Mouse (Mus musculus): ENCODE results near the gene Zfyve28. TPM values are rescaled to one million over a fixed set of nuclear protein-coding genes. Genes with fewer than 3 reads are reported as not detected.

Gene Zfyve28
- total and polyA plus RNA-seq, 2 experiments from 2014 or later: 3.0 to 10.1 TPM

DNA sequence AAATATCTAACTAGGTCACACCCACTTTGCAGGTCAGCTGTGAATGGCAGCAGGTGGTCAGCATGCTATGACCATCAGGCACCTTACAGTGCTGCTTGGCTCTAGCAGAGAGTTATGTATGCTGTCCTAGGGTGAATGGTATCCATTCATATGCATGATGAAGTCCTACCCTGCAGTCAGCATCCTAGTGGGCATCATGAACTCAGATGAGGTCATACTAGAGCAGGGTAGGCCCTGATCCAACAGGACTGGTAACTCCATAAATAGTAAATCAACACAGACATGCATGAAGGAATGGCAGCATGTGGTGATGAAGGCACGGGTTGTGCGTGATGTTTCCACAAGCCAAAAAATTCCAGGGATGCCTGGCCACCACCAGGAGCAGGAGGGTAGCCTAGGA lies 82.5 kb downstream of the Zfyve28 start:
- H3K27ac ChIP-seq: no peak overlapping the region
- no peaks in the 10 kb centered on the region for H3K36me3 ChIP-seq (ENCODE audit: insufficient read depth, low read length)
- H3K27me3 ChIP-seq (ENCODE audit: insufficient read depth, low read length): no peaks in the 10 kb centered on the region
- H3K4me3 ChIP-seq (ENCODE audit: low read length): no peak overlapping the region
- no peak overlapping the region for H3K4me2 ChIP-seq (ENCODE audit: low read depth, low read length)
- 61% methylated on average over 2 of the region's 2 CpGs for WGBS
- TF ChIP-seq CTCF (IDR thresholded peaks at IDR 0.05; ENCODE audit: low read depth): no peak
- H3K4me1 ChIP-seq (ENCODE audit: insufficient read depth, low read length): peaks cover 5% of the 10 kb centered on the region; the same call in 1 of the 2 replicates
- no peak for ATAC-seq
- no peak for DNase-seq (ENCODE audit: low spot score)
- no peak overlapping the region for H3K9ac ChIP-seq (replicated peaks; ENCODE audit: low read length)
- no peaks in the 10 kb centered on the region for H3K9me3 ChIP-seq (ENCODE audit: low read length)

DNA sequence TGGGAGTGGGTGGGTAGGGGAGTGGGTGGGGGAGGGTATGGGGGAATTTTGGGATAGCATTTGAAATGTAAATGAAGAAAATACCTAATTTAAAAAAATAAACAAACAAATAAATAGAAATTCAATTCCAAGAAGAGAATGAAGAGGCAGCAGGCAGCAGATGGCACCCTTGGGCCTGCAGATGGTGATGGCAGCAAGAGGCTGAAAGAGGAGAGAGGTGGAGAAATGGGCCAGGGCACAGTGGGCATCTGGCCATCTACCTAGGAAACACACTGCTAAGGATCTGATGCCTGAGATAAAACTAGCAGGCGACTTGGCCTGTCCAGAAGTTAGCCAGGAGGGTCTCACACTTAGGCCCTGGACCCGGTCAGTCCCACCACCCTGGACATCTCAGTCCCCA lies 83.3 kb downstream of the Zfyve28 start:
- Histone ChIP-seq H3K27ac (no peak overlapping the region), H3K4me2 (ENCODE audit: low read depth, low read length) (no peak overlapping the region), H3K4me3 (ENCODE audit: low read length) (no peak overlapping the region), H3K4me1 (ENCODE audit: insufficient read depth, low read length) (peaks cover 5% of the 10 kb centered on the region; the same call in 1 of the 2 replicates), H3K9me3 (ENCODE audit: low read length) (no peaks in the 10 kb centered on the region), H3K9ac (replicated peaks; ENCODE audit: low read length) (no peak overlapping the region), H3K27me3 (ENCODE audit: insufficient read depth, low read length) (no peaks in the 10 kb centered on the region), H3K36me3 (ENCODE audit: insufficient read depth, low read length) (no peaks in the 10 kb centered on the region)
- 74% methylated on average over 2 of the region's 2 CpGs for WGBS
- 0 out of 2 replicates have a peak, but pooled peaks have one; percentile 16 for ATAC-seq
- peak; percentile 29 for DNase-seq (ENCODE audit: low spot score)
- TF ChIP-seq CTCF (IDR thresholded peaks at IDR 0.05; ENCODE audit: low read depth): peak; percentile 26; the same call in 1 of the 2 replicates

DNA sequence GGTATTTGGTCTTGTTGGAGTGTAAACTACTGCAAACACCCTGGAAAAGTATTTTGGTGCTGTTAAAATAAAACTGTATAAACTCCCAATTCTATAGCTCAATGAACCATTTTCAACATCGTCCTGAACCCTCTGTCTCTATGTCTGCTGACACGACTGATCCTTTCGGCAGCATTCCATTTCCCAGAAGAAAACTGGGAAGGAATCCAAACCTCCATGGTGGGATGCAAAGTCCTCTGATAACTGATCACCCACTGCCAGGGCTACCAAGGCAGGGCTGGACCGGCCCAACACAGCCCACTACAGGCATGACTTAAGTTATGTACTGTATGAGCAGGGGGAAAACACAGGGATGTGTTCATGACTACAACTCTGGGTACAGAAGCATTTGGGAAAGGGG lies 86.2 kb downstream of the Zfyve28 start:
- no peak overlapping the region for H3K4me3 ChIP-seq (ENCODE audit: low read length)
- WGBS: 65% methylated on average over 4 of the region's 4 CpGs
- DNase-seq (ENCODE audit: low spot score) (no peak), ATAC-seq (no peak)
- no peak overlapping the region for H3K9ac ChIP-seq (replicated peaks; ENCODE audit: low read length)
- no peak overlapping the region for H3K4me2 ChIP-seq (ENCODE audit: low read depth, low read length)
- peaks cover 5% of the 10 kb centered on the region; the same call in 1 of the 2 replicates for H3K4me1 ChIP-seq (ENCODE audit: insufficient read depth, low read length)
- no peak for TF ChIP-seq CTCF (IDR thresholded peaks at IDR 0.05; ENCODE audit: low read depth)
- H3K9me3 ChIP-seq (ENCODE audit: low read length): no peaks in the 10 kb centered on the region
- H3K27ac ChIP-seq: no peak overlapping the region
- H3K27me3 ChIP-seq (ENCODE audit: insufficient read depth, low read length): no peaks in the 10 kb centered on the region
- no peaks in the 10 kb centered on the region for H3K36me3 ChIP-seq (ENCODE audit: insufficient read depth, low read length)

DNA sequence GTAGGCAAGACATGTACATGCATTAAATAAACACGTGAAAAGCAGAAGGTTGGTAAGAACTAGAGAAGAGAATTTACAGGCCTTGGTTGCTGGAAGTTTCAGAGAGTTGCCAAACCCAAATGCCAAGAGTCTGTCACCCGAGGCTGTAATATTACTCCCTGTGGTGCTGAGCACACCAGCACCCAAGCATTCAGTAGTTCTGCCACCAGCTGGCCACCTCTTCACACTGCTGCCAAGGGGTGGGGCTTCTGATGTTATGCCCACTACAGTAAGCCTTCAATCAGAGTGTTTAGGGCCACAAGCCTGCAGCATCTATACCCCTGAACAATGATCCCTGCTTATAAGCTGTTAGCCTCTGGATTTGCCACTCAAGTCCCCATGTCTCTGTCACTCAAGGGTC lies 86.9 kb downstream of the Zfyve28 start:
- peak; percentile 24; the same call in 1 of the 2 replicates for TF ChIP-seq CTCF (IDR thresholded peaks at IDR 0.05; ENCODE audit: low read depth)
- DNase-seq (ENCODE audit: low spot score): no peak
- ATAC-seq: no peak
- no peaks in the 10 kb centered on the region for H3K27me3 ChIP-seq (ENCODE audit: insufficient read depth, low read length)
- H3K9ac ChIP-seq (replicated peaks; ENCODE audit: low read length): no peak overlapping the region
- H3K9me3 ChIP-seq (ENCODE audit: low read length): no peaks in the 10 kb centered on the region
- no peak overlapping the region for H3K4me2 ChIP-seq (ENCODE audit: low read depth, low read length)
- peaks cover 5% of the 10 kb centered on the region; the same call in 1 of the 2 replicates for H3K4me1 ChIP-seq (ENCODE audit: insufficient read depth, low read length)
- H3K36me3 ChIP-seq (ENCODE audit: insufficient read depth, low read length): no peaks in the 10 kb centered on the region
- no peak overlapping the region for H3K4me3 ChIP-seq (ENCODE audit: low read length)
- WGBS: 48% methylated on average over 2 of the region's 2 CpGs
- no peak overlapping the region for H3K27ac ChIP-seq

DNA sequence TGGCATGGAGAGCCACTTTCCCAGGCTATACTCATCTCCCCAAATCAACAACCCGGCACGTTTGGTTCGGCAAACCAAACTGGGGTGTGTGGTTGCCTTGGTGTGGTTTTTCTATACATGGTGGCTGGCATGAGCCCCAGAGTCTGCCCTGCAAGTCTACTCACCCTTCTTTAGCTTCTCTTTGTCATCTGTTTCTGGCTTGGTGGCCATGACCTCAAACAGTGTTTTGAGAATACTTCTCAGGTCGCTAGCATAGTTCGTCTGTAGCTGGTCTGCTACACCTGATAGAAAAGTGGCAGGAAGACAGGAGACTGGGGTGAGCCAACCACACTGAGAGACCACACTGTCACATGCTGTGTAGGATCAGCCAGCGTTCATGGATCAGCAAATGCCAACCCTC lies 89.6 kb downstream of the Zfyve28 start:
- Histone ChIP-seq H3K9me3 (ENCODE audit: low read length) (no peaks in the 10 kb centered on the region), H3K4me2 (ENCODE audit: low read depth, low read length) (no peak overlapping the region), H3K27me3 (ENCODE audit: insufficient read depth, low read length) (no peaks in the 10 kb centered on the region), H3K4me1 (ENCODE audit: insufficient read depth, low read length) (0 out of 2 replicates have a peak, but pooled peaks cover 5% of the 10 kb centered on the region), H3K36me3 (ENCODE audit: insufficient read depth, low read length) (no peaks in the 10 kb centered on the region), H3K27ac (no peak overlapping the region), H3K9ac (replicated peaks; ENCODE audit: low read length) (no peak overlapping the region), H3K4me3 (ENCODE audit: low read length) (no peak overlapping the region)
- WGBS: 87% methylated on average over 6 of the region's 6 CpGs
- no peak for TF ChIP-seq CTCF (IDR thresholded peaks at IDR 0.05; ENCODE audit: low read depth)
- no peak for ATAC-seq
- no peak for DNase-seq (ENCODE audit: low spot score)

DNA sequence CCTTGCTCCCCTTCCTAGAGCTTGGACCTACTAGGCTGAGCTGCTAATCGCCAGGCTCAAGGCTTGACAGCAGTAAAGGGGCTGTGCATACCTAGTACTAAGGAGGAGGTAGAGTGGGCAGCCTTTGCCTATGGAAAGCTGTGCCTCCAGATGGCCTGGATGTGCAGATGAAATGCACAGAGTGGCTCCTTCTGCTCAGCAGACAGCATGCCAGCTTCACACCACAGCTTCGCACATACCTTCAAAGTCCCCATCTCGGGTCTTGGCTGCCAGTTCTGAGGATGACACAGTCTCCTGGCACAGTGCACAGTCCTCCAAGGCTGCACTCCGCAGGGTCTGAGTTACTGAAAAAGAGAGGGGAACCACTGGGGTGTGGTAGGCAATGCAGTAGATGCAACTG lies 91.0 kb downstream of the Zfyve28 start:
- DNase-seq (ENCODE audit: low spot score) (peak; percentile 53), ATAC-seq (0 out of 2 replicates have a peak, but pooled peaks have one; percentile 52)
- H3K4me1 ChIP-seq (ENCODE audit: insufficient read depth, low read length): 0 out of 2 replicates have a peak, but pooled peaks cover 5% of the 10 kb centered on the region
- 0 out of 2 replicates have a peak overlapping the region, but pooled peaks have one; percentile 8 for H3K27ac ChIP-seq
- H3K9ac ChIP-seq (replicated peaks; ENCODE audit: low read length): no peak overlapping the region
- no peaks in the 10 kb centered on the region for H3K9me3 ChIP-seq (ENCODE audit: low read length)
- H3K4me3 ChIP-seq (ENCODE audit: low read length): no peak overlapping the region
- no peaks in the 10 kb centered on the region for H3K27me3 ChIP-seq (ENCODE audit: insufficient read depth, low read length)
- no peak overlapping the region for H3K4me2 ChIP-seq (ENCODE audit: low read depth, low read length)
- no peak for TF ChIP-seq CTCF (IDR thresholded peaks at IDR 0.05; ENCODE audit: low read depth)
- H3K36me3 ChIP-seq (ENCODE audit: insufficient read depth, low read length): no peaks in the 10 kb centered on the region
- 65% methylated on average over 4 of the region's 4 CpGs for WGBS

DNA sequence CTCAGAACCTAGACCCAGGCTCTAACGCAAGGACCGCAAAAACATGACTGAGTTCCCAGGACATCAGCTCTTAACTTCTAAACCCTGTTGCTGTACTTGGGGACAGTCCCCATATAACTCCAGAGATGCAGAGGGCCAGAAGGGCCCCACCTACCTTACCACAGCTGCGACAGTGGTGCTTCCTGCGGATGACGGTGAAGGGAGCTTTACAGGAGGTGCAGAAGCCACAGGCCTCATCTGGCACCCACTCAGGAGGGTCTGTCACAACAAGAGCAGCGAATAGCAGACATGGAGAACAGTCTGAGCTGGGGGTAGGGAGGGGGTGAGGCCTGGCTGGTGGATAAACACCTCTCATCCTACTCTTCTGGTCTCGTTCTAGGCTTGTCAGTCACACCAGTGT lies 91.8 kb downstream of the Zfyve28 start:
- H3K27ac ChIP-seq: peak overlapping the region; percentile 8; the same call in 1 of the 2 replicates
- no peak overlapping the region for H3K4me2 ChIP-seq (ENCODE audit: low read depth, low read length)
- 87% methylated on average over 7 of the region's 7 CpGs for WGBS
- H3K36me3 ChIP-seq (ENCODE audit: insufficient read depth, low read length): no peaks in the 10 kb centered on the region
- no peaks in the 10 kb centered on the region for H3K9me3 ChIP-seq (ENCODE audit: low read length)
- H3K4me3 ChIP-seq (ENCODE audit: low read length): no peak overlapping the region
- 0 out of 2 replicates have a peak, but pooled peaks cover 3% of the 10 kb centered on the region for H3K4me1 ChIP-seq (ENCODE audit: insufficient read depth, low read length)
- no peak overlapping the region for H3K9ac ChIP-seq (replicated peaks; ENCODE audit: low read length)
- no peaks in the 10 kb centered on the region for H3K27me3 ChIP-seq (ENCODE audit: insufficient read depth, low read length)
- DNase-seq (ENCODE audit: low spot score) (no peak), ATAC-seq (no peak)
- TF ChIP-seq CTCF (IDR thresholded peaks at IDR 0.05; ENCODE audit: low read depth): no peak

Data from hindbrain, postnatal 0 days (tissue).